Mouse (Mus musculus) mouse embryonic stem cell (cell line): ENCODE data around the gene D11Wsu47e.

Experiments
- in situ Hi-C, 2 experiments: fragments of 300-500 bp; cut with MboI; formaldehyde crosslinking; loops; 1 replicate in 1 of 2; 3 replicates in 1 of 2; pipeline ENCODE4 v1.14.3; 2019 to 2020; ENCODE audit warnings: low sequenced_read_pairs in 2 of 2, low pct_unique_long_range_greater_than_20kb in 1 of 2, mixed read lengths in 1 of 2; ENCODE audit not compliant: unreplicated experiment in 1 of 2

D11Wsu47e gene

DNA sequence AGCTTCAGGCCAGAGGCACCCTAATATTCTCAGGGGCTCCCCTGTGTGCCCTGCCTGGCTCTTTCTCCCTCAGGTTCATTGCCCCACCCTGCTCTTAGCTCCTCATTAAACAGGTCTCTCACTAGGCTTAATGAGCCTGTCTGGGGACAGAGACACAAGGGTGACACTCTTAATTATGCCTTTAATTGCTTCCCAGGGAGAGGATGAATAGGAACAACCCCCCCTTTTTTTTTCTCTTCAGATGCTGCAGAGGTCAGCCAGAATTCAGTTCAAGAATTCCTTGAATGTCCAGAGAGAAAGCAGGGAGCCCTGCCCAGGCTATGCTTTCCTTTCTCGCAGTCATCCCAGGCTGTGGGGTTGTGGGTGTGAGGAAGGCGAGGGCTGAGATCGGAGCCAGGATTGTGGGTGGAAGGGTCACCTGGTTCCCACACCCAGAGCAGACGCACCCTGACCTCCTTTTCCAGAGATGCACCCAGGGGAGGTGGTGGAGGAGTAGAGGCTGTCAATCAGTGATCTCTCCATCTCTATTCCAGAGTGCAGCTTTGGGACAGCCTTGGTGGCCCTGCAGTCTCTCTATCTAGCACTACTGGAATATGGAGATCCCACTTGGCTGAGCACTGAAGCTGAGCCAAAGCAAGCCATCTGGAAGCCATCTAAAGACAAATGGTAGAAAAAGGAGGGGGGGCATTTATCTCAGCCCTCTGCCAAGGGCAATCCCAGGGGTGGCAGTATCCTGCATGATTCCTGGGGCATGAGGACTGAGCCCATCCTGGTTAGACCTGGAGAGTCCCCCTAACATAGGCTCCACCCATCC is 41.2 kb downstream of the D11Wsu47e start:
- in situ Hi-C loops: no loop called here

DNA sequence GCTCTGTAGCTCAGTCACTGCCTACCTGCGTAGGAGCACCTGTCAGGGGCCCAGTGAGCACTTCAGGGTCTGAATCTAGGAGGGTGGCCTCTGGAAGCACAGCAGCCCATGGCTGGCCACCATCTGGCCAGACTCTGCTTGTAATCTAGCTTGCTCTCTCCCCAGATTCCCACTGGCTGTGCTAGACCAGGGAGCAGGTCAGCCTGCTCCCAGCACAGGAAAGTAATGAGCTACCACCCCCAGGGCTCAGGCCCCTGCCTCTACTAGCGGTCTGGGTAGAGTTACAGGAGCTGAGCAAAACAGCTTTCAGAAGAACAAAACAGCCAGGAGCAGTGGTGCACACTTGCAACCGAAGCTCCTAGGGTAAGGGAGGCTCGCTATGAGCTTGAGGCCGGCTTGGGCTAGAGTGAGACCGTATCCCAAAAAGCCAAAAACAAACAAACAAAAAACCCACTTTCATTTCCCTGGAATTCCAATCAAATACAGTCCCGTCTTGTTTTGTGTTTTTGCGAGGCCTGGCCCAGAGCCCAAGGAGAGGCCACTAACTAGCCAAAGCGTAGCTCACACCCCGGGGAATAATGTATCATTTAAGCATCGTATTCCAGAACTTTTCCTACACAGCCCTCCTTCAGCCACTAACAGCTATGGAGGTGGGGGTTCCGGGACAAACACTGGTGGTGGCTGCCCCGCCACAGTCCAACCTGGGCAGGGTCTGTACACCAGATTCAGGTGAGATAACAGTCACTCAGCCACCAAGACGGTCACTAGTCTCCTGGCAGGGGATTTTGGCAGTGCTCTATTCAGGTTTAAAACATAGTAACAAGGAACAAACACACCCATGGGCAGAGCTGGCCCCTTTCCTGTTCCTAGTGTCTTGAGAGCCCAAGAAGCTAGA is 43.0 kb downstream of the D11Wsu47e start:
- in situ Hi-C loops: no loop called here

DNA sequence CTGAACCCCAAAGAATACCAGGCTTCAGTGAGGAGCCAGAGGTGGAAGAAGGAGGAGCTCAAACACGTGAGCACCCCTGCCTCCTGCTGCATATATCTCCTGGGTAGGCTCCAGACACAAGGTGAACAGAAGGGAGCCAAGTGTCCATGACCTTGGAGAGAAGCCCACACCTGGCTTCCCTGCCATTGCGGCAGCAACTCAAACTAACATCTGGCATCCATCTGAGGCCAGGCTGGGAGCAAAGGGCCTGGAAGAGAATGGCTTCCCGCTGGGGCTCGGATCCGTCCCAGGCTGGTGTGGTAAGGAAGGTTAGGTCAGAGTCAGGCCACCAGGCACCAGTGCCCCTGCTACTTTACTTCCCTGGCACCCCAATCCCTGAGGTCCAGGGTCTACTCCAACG is 43.8 kb downstream of the D11Wsu47e start:
- in situ Hi-C loops: no loop called here

GRCm38 (mm10) chr11:113729239-113729638 is 45.0 kb downstream of the D11Wsu47e start:
- in situ Hi-C loops: no loop called here

DNA sequence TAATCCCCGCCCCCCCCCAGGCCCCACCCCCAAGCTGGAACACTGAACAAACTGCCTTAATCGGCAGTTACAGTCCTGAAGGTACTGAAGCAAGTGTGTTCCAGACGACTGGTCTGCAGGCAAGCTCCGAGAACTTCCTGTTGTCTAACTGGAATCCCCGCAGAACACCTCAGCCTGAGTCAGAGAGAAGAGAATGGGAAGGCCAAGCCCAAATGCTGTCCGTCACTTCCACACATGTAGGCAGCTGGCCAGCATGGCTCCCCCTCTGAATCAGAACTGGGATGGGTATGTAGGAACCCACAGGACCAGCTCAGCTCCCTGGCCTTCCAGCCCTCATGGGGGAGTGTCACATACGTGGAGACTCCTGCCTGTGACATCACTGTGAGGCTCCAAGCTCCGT is 45.7 kb downstream of the D11Wsu47e start:
- in situ Hi-C loops: no loop called here

- in situ Hi-C loops: no loop called here
These were observed 46.7 kb downstream of the D11Wsu47e start for GRCm38 (mm10) chr11:113730879-113731278.

DNA sequence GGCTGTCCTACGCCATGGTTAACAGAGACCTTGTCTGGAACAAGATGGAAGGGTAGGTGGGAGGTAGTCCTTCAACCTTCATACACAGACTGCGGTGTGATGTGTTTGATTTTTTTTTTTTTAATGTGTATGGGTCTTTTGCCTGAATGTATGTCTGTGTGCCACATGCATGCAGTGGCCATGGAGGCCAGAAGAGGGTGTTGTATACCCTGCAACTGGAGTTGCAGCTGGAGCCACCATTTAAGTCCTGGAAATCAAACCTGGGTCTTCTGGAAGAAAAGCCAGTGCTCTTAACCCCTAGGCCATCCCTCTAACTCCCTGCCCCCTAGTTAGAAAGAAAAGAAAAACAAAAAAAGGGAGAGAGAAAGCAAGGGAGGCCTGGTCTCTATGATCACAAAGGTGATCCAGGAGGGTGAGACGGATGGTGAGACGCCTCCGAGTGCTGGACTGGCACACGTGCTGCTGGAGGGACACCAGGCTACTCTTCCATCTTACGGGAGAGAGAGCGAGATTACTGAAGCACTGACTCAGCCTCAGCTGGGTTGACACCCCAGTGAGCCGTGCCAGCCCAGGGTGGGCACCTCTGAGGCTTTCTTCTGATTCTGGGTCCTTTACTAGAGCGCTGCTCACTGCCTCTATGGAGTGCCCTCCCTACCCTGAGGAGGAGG is 47.9 kb downstream of the D11Wsu47e start:
- in situ Hi-C loops: no loop called here

DNA sequence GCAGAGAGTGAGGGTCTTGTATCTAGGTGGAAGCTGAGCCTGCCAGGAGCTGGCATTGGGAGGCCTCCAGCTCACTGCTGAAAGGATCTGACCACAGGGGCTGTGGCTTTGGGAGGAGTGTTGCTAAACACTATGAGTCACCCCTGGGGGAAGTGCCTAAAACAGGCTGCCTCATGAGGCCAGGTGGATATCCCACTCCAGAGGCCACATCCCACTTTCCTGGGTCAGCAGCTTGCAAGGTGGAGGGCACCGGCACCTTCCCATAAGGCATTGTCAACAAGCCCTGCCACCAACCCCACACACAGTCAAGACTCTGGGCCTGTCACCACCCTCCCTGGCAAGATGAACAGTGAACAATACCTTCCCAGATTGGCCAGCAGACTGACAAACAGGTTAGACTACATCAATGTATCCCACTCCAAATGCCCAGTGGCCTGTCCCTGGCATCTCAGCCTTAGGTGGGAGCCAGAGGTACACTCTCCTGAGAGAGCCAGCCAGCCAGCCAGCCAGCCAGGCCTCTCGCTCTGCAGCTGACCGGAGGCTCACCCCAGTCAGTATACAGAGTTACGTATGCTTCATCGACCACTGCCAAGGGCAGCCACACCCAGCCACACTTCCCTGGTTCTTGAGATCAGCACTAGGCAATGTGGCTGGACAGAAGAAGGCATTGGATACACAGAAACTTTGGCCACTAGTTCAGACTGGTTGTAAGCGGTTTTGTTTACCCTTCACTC is 49.6 kb downstream of the D11Wsu47e start:
- in situ Hi-C loops: no loop called here

- in situ Hi-C loops: no loop called here
These were observed 50.9 kb downstream of the D11Wsu47e start for GRCm38 (mm10) chr11:113735151-113735550.

GRCm38 (mm10) chr11:113736848-113737552 is 52.8 kb downstream of the D11Wsu47e start:
- in situ Hi-C loops: no loop called here

DNA sequence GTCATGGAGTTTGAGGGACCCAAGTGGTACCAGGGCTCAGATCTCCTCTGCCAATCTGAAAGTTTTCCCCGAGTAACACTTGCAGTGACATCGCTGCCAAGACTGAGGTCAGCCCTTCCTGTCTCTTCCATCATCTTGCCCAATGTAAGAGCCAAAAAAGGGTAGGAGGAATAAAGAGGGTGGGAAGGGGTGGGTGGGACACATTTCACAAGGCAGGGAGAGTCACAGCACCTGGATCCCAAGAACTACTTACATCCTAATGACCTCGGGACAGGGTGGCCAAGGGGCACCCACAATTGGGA is 53.3 kb downstream of the D11Wsu47e start:
- in situ Hi-C loops: no loop called here

DNA sequence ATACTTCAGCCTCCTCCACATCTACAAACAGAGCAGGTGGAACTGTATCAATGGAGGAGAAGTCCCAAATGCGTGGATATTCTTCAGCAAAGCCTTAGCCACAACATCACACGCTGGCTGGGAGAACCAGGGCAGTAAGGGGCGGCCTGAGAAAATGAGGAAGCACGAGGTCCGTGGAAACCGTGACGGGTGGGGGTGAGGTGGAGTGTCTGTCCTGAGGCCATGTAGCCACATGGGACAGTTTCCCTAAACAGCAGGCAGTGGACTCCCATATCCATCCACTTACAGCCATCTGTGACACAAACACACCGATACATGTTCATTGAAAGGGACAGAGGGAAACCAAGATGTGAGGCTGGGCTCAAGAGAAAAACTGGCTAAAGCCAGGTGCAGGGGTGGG is 53.7 kb downstream of the D11Wsu47e start:
- in situ Hi-C loops: no loop called here

DNA sequence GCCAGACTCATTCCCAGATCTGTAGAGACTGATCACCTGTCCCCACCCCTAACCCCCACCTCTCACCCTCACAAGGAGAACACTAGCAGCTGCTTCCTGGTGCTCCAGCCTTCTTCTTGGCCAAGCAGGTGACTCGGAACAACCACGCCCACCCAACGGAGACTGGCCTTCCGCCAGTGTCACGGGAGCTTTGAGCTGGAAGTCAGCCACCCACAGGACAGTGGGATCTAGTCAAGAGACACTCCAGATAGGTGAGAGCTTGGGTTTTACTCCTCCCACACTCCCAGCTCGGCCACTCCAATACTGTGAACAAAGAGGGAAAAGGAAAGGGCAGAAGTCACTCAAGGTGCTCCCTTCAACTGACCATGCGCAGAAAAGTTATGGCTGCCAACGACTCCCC is 55.0 kb downstream of the D11Wsu47e start:
- in situ Hi-C loops: no loop called here

- in situ Hi-C loops: no loop called here
These were observed 55.9 kb downstream of the D11Wsu47e start for GRCm38 (mm10) chr11:113740100-113740499.

- in situ Hi-C loops: no loop called here
These were observed 58.8 kb downstream of the D11Wsu47e start for GRCm38 (mm10) chr11:113742998-113743397.
